Mouse (Mus musculus) adipocyte (in vitro differentiated cells): ENCODE data around the gene Ins2.

Source experiments
- DNase-seq: peaks from one replicate; pipeline ENCODE4 v3.0.0-alpha.2; 2016; ENCODE audit warnings: low spot score

Gene Ins2

GRCm38 (mm10) chr7:142743281-142743680 lies at the start of gene Ins2:
Gene Ins2, minus strand, starts transcription at chr7:142743381.
- DNase-seq: no peak

DNA sequence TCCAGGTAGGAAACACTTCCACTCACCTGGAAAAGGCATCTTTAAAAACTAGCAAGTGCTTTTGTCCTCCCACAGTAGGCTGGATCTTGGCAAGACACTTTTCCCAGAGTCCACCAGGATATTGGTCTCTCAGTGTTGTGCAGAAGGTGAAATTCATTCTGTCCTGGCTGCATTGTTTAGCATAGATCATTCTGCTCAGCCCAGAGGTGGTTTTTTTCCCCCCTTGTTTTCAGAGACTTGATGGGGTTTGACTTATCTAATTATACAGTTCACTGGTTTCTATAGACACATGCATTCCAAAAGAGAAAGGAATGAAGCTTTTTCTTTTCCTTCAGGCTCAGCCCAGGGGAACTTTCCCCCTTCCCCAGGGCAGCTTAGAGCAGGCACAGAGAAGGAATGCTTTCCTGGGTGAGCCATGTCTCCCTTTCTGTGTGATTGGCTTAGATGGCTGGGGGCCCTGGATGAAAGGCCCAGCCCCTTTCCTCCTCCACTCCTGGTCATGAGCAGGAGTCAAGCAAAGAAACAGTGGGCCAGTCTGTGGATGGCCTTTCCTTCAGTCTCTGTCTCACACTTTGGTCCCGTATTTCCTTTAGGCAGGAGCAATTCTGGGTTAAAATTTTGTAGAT lies 49.6 kb upstream of the Ins2 start:
- DNase-seq: no peak

DNA sequence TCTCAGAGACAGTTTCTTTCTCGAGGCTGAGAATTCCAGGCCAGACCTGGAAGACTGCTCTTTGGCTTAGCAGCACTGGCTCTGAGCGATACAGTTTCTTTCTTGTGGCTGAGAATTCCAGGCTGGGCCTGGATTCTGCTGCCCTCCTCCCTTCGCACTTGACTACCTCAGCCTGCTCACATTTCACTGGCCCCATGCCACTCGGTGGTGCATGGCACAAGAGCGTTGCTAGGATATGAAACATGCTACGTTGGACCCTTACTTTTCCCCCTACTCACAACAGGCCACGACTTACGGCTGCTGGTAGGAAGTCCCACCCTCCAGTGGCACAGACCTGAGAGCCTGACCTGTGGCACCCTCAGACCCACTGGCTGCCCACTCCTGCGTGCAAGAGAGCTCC lies 46.5 kb upstream of the Ins2 start:
- DNase-seq: no peak

DNA sequence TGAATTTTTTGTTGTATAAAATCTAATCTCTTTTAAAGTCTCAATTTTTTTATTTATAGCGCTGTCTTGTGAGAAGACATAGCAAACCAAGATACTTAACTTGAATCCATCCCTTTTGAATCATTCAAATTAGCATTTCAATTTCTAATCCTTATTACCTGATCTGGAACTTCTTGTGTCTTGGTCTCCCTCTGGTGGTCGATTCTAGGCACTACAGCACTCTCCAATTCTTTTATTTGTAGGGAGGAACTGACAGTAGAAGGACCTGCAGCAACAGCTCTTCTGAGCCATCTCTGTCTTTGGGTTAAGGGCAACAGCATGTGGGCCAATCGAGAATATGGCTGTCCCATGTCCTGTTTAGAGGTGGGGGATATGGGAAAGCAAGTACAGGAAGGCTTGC lies 5.4 kb downstream of the Ins2 start:
- DNase-seq: peak; percentile 30

GRCm38 (mm10) chr7:142736943-142737490 lies 6.2 kb downstream of the Ins2 start:
- peak; percentile 56 for DNase-seq

DNA sequence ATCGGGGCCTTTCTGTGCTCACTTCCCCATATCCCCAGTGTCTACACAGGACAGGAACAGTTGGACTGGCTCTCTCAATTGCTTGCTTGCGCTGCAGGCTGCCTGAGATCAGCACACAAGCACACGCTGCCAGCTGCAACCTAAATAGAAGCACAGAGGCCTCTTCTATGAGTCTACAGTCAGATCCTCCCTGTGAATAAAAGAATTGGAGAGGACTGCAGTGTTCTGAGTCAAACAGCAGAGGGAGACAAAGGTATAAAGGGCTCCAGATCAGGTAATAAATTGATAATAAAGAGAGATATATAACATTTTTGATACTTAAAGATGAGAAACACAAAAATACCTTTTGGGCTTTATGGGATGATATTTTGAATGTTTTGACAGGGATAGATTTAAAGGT lies 17.2 kb downstream of the Ins2 start:
- DNase-seq: peak; percentile 3

- DNase-seq: peak; percentile 32
Observed at GRCm38 (mm10) chr7:142720725-142721124, 22.5 kb downstream of the Ins2 start.

DNA sequence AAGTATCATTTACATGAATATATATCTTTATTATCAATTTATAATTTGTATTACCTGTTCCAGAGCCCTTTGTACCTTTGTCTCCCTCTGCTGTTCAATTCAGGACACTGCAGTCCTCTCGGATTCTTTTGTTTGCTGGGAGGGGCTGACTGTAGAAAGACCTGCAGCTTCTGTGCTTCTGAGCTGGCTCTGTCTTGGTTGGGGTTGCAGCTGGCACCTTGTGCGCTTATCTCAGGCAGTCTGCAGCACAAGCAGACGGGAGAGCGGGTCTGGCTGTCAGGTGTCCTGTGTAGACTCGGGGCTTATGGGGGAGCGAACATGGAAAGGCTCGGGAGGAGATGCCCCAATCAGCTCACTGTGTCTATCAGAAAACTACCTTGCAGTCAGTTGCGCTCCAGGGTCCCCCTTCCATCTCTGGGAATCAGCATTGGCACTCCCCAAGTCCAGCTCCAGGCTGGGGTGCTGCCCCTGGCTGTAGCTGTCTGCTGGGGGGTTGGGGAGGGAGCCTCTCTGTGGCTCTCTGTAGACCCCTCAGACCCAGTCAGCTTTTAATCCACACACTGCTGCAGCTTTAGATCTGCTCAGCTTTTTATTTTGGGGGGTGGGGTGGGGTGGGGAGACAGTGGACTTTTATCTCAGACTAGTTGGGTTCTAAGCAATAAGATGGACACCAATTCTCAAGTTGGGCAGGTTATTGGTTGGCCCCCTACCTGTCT lies 28.2 kb downstream of the Ins2 start:
- peak; percentile 30 for DNase-seq

DNA sequence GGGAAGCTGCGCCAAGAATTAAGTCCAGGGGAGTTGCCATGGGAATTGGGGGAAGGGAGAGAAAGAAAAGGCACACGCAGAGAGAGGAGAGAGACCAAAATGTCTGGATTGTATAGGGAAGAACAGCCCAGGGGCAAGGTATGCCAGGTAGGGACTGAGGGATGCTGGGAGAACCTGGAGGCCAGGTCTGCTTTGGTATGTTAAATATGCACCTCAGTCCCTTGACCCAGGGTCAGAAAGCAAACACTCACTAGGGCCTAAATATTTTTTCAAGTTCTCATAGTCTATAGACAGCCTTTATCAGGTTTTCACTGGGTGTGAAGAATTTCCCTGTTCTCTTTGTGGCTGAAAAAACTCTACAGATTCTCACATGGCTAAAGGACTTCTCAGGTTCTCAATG lies 36.3 kb downstream of the Ins2 start:
- no peak for DNase-seq

GRCm38 (mm10) chr7:142699334-142699860 lies 43.8 kb downstream of the Ins2 start:
- DNase-seq: peak; percentile 6

DNA sequence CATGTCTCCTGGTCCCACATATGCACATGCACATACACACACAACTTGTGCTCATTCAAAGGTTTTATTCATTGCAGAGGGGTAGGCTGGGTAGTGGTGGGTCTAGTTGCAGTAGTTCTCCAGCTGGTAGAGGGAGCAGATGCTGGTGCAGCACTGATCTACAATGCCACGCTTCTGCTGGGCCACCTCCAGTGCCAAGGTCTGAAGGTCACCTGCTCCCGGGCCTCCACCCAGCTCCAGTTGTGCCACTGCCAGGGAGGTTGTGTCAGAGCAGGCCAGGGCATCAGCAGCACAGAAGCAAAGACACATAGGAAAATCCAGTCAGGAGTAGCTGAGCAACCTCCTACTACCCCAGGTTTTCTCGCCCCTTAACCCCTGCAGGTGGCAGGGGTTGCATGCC lies 64.6 kb downstream of the Ins2 start:
- DNase-seq: no peak

DNA sequence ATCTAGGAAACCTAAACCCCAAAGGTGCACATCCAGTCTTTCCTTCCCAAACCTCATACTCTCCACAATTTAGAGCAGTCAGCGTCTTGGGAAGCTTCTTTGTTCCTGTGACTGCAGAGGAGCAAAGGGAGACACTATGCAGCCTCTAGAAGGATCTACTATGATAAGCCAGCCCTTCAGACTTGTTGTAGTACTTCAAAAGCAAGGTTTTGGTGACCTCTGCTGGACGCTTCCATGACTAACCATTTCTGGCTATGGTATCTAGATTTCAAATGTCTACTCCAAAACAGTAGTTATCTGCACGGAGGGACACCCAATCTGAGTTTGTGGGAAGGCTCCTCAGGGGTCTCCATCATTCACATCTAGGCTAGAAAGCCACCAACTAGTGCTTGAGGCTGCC lies 67.5 kb downstream of the Ins2 start:
- DNase-seq: peak; percentile 74

DNA sequence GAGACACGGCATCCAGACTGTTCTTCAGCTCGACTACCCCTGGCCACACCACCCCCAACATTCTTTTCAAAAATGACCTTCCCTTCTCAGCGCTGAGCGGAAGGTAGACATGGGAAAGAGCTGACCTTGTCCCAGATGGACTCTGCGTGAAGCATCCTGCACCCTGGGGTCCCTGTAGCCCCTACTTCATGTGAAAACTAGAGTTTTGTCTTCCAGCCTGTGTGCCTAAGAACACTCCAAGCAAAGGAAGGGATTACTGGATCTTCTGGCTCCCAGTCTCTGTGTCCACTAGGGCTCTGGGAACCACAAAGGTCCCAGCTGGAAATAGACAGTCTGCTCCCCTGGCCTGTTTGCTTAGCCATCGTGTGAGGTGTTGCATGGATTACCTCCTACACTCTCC lies 68.0 kb downstream of the Ins2 start:
- no peak for DNase-seq

- peak; percentile 62 for DNase-seq
Observed at GRCm38 (mm10) chr7:142672120-142672519, 71.1 kb downstream of the Ins2 start.

GRCm38 (mm10) chr7:142671067-142671466 lies 72.1 kb downstream of the Ins2 start:
- peak; percentile 51 for DNase-seq

DNA sequence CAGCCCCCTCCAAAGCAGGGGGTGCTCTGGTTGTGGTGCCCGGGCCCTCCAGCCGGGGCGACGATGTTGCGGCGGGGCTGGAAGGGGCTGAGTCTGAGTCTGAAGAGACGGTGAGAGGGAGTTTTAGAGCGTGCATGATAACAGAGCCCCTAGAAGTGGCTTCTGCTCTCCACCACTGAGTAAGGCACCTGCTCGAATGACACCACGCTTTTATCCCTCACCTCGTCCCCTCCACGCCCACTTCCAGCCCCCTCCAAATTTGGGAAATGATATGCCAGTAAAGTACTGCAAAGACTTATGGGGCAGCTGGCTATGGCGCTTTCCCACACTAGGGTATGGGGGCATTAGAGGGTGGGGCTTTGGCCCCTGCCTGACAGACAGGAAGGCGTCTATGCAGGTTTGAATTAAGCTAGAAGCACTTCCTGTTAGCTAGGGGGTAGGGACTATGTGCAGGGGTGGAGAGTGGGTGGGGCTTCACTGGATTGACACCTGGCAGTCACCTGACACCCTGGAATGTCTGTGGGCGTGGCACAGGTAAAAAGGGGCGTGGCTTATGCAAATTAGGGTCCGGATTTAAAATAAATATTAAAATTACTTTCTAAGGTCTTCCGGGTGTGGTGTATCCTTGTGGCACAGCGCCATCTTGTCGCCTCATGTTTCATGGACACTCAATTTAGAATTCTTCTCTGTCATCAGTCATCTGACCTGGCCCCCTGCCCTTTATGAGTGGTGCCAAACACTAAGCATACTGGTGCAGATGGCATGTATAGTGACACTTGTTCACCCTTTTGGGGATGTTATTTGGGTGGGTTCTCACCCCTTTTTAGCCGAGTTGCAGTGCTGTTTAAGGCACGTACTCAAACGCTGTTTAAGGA lies 73.2 kb downstream of the Ins2 start, which contains the start of gene Gm49394:
Gm49394 (minus strand) TSS at position 192 of the 875 bp plus-strand sequence.
- DNase-seq: no peak

GRCm38 (mm10) chr7:142668328-142668727 lies 74.9 kb downstream of the Ins2 start:
- peak; percentile 7 for DNase-seq

DNA sequence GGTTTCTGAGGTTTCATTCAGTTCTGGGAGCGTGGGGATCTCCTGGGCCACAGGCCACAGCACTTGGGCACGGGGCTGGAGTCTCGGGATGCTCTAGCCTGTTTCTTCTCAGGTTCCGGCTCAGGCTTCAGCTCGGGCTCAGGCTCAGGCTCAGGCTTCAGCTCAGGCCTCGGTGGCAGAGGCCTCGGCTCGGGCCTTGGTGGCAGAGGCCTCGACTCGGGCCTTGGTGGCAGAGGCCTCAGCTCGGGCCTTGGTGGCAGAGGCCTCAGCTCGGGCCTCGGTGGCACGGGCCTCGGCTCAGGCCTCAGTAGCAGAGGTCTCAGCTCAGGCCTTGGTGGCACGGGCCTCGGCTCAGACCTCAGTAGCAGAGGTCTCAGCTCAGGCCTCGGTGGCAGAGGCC lies 75.7 kb downstream of the Ins2 start:
- DNase-seq: peak; percentile 6

DNA sequence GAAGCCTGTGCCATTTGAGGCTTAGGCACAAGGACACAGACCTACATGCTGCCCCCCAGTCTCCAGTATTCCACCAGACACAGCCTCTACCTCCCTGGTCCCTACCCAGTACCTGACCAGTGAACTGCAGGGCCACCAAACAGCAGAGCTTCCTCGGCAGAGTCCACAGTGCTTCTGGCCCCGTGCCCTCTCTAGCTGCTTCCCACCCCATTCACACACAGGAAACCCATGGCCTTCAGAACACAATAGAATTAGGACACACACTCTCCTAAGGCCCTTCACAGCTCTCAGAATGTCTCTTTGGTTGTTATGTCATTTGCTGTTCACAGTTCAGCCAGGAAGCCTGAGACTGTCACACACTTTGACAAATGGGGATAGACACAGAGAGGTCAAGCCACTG lies 76.5 kb downstream of the Ins2 start, which contains the start of gene Igf2:
Igf2 (minus strand) TSS at position 158 of the 400 bp plus-strand sequence.
- peak; percentile 42 for DNase-seq

DNA sequence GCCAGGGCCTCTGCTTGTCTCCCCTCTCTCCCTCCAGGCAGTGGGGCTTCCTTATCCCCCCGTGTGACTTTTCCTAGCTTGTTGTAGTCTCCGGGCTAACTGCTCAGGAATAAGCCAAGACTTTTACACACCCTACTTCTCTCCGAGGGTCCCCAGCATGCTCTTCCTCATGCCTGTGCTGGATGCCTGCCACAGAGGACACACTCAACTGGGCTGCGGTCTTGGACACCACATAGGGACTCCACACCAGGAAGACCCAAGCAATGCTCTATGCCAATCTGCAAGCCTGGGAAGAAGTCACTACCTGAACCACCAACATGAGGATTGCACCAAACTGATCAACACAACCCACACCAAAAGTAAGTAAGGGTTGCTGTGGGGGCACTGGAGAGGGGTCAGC lies 77.1 kb downstream of the Ins2 start:
- DNase-seq: no peak

GRCm38 (mm10) chr7:142665364-142665763 lies 77.8 kb downstream of the Ins2 start:
- no peak for DNase-seq

GRCm38 (mm10) chr7:142664465-142665029 lies 78.6 kb downstream of the Ins2 start:
- peak; percentile 18 for DNase-seq
